Mouse (Mus musculus) heart, embryonic 11.5 days (tissue): ENCODE measurements around the gene Tekt2. TPM values are rescaled to one million over a fixed set of nuclear protein-coding genes. Genes with fewer than 3 reads are reported as not detected.

Experiments used
- ATAC-seq: fragments of 200-750 bp; cut with Nextera tagmentation; replicated peaks from 2 replicates; pipeline ENCODE4 v1.8.0; 2017; ENCODE audit warnings: moderate library complexity; ENCODE audit not compliant: insufficient number of reproducible peaks, low FRiP score, low TSS enrichment
- H3K27ac ChIP-seq: fragments of 300-500 bp; sonication (generic); 2 replicates; pipeline ENCODE4 v1.5.1; 2014; ENCODE audit warnings: mild to moderate bottlenecking, low read depth, low read length
- H3K27me3 ChIP-seq: fragments of 300-500 bp; sonication (generic); 2 replicates; pipeline ENCODE4 v1.6.1; 2014; ENCODE audit warnings: mild to moderate bottlenecking, low read length, mixed read lengths; ENCODE audit not compliant: control insufficient read depth, insufficient read depth
- H3K36me3 ChIP-seq: fragments of 300-500 bp; sonication (generic); 2 replicates; pipeline ENCODE4 v1.6.1; 2014; ENCODE audit warnings: mild to moderate bottlenecking, low read length, moderate library complexity, mixed read lengths; ENCODE audit not compliant: control insufficient read depth, insufficient read depth
- H3K4me1 ChIP-seq: fragments of 300-500 bp; sonication (generic); 2 replicates; pipeline ENCODE4 v1.6.1; 2014; ENCODE audit warnings: low read length; ENCODE audit not compliant: control insufficient read depth, insufficient read depth
- H3K4me2 ChIP-seq: fragments of 300-500 bp; sonication (generic); 2 replicates; pipeline ENCODE4 v1.6.1; 2014; ENCODE audit warnings: mild to moderate bottlenecking, moderate library complexity
- H3K4me3 ChIP-seq: fragments of 300-500 bp; sonication (generic); 2 replicates; pipeline ENCODE4 v1.5.1; 2014; ENCODE audit warnings: low read depth, low read length
- H3K9ac ChIP-seq: fragments of 300-500 bp; sonication (generic); 2 replicates; pipeline ENCODE4 v1.6.1; 2014; ENCODE audit warnings: mild to moderate bottlenecking, low read depth, low read length, moderate library complexity
- H3K9me3 ChIP-seq: fragments of 300-500 bp; sonication (generic); replicated peaks from 2 replicates; pipeline ENCODE4 v1.6.1; 2016; ENCODE audit warnings: low read length; ENCODE audit not compliant: control insufficient read depth
- WGBS: fragments of 180-500 bp; shearing (Covaris S2); extraction: QIAGEN DNeasy Blood & Tissue Kit; methylation state at CpG from one replicate; pipeline ENCODE4 v1.1.7; 2014; ENCODE audit not compliant: insufficient replicate concordance; 5-methylcytosine and 5-hydroxymethylcytosine counted together
- polyA plus RNA-seq: library from polyadenylated mRNA; unstranded; fragments of >200 nt; fragmentation: Nextera tagmentation; extraction: Ambion mirVana; gene quantifications from 2 replicates; pipeline ENCODE4 v1.2.1, GENCODE M21; 2014

Tekt2 gene
- polyA plus RNA-seq, 1 experiment from 2014 or later: 0.96 TPM

DNA sequence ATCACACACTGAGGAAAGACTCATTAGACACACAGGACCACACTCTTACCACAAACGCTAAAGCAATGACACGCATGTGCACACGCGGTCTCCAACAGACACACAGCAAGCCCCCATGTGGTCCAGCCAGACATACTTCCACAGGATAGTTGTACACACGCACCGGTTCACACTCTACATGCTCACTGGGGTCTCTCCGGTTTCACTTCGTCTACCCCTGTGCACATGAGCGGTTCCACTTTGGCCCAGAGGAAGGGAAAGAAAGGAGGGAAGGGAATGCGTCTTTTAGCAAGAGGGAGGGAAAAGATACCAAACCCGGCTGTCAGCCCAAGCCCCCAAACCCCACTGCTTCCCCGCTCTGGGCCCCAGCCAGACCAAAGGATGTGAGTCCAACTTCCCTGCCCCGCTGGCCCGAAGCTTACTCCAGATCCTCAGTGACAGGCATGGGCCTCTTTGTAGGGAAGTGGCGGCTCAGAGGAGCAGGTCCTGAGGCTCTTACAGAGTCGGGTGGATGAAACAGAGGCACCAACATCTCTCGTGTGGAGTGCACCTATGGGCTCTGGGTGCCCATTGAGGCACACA lies 37.3 kb downstream of the Tekt2 start:
- Histone ChIP-seq H3K36me3 (no peaks in the 10 kb centered on the region), H3K9ac (no peak overlapping the region), H3K27me3 (peaks cover 50% of the 10 kb centered on the region), H3K4me3 (no peak overlapping the region), H3K4me1 (peaks cover 6% of the 10 kb centered on the region; the same call in 1 of the 2 replicates), H3K27ac (no peak overlapping the region), H3K9me3 (no peaks in the 10 kb centered on the region), H3K4me2 (peak overlapping the region; percentile 22; the same call in 1 of the 2 replicates)
- no peak for ATAC-seq
- 37% methylated on average over 17 of the region's 17 CpGs for WGBS

DNA sequence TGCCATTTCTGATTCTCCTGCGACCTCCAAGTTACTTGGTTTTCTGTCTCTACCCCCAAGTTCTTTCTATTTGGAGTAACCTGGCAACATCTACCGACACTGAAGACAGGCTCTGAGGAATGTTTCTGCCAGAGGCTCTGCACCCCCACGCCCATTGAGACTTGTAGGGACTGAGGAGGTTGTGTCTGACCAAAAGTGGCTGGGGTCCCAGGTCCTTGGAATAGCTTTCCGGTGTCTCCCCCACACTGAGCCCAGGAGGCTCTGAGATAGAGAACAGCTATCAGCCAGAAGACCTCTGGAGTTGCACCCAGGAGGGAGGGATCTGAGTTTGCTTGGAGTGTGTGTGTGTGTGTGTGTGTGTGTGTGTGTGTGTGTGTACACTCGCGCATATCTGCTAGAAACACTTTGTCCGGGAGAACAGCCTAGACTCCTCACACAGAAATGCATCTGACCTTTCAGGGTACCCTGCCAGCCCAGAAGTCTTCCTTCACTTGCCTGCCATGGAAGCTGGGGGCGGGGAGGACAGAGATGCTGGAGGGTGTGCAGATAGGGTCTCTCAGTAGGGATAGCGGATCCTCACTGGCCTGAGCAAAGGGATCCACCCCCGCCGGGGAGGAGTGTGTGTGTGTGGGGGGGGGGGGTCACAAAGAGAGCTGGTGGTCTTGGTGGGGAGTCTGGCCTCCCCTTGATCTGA lies 38.0 kb downstream of the Tekt2 start:
- H3K27me3 ChIP-seq: peaks cover 53% of the 10 kb centered on the region
- H3K9ac ChIP-seq: no peak overlapping the region
- no peaks in the 10 kb centered on the region for H3K9me3 ChIP-seq
- no peaks in the 10 kb centered on the region for H3K36me3 ChIP-seq
- peaks cover 6% of the 10 kb centered on the region; the same call in 1 of the 2 replicates for H3K4me1 ChIP-seq
- WGBS: 32% methylated on average over 11 of the region's 11 CpGs
- no peak for ATAC-seq
- no peak overlapping the region for H3K27ac ChIP-seq
- H3K4me3 ChIP-seq: peak overlapping the region; percentile 40; the same call in 1 of the 2 replicates
- no peak overlapping the region for H3K4me2 ChIP-seq

DNA sequence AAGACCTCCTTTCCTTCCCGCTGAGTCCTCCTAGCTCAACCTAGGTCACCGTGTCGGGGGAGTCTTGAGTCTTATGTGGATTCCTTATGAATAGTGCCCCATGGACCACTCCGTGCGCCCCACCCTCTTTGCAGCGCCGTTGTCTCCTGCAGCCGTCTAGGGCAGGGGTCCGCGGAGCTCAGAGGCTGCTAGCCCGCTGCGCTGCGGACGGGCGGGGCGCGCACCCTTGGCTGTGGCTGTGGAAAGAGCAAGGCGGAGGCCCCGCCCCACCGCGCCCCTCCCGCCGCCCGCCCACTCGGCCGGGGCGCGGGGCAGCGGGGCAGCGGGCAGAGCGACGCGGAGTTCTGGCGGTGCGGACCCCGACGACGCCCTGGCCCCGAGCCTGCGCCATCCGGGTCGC lies 39.0 kb downstream of the Tekt2 start, which contains the start of gene Col8a2:
Gene Col8a2, plus strand, starts transcription at position 302 of the 400 bp plus-strand sequence.
- H3K27ac ChIP-seq: no peak within 1 kb of the TSS
- ATAC-seq: peak; percentile 20; the same call in 1 of the 2 replicates
- 2% methylated on average over 37 of the region's 42 CpGs for WGBS
- peak within 1 kb of the TSS; percentile 40 for H3K4me3 ChIP-seq
- peaks cover 54% of the 10 kb centered on the region for H3K27me3 ChIP-seq
- H3K4me1 ChIP-seq: peaks cover 6% of the 10 kb centered on the region; the same call in 1 of the 2 replicates
- H3K4me2 ChIP-seq: peak within 1 kb of the TSS; percentile 78
- H3K9me3 ChIP-seq: no peaks in the 10 kb centered on the region
- H3K9ac ChIP-seq: peak within 1 kb of the TSS; percentile 40
- no peaks in the 10 kb centered on the region for H3K36me3 ChIP-seq

DNA sequence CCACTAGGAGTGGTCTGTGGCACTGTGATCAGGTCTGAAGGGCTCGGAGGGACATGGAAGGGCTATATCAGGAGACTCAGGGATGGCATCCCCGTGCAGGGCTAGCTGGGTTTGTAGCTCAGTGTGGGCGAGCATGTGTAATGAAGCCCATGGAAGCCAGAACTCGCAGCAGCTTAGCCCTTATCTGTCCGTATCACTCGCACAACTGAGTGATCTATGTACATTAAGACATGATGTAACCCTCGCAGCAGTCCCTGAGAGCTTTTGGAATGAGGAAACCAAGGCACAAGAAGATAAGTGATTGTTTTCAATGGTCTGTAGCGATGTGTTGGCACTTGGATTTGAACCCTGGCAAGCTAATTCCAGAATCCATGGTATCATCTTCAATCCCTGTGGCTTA lies 41.9 kb downstream of the Tekt2 start:
- peaks cover 41% of the 10 kb centered on the region for H3K27me3 ChIP-seq

DNA sequence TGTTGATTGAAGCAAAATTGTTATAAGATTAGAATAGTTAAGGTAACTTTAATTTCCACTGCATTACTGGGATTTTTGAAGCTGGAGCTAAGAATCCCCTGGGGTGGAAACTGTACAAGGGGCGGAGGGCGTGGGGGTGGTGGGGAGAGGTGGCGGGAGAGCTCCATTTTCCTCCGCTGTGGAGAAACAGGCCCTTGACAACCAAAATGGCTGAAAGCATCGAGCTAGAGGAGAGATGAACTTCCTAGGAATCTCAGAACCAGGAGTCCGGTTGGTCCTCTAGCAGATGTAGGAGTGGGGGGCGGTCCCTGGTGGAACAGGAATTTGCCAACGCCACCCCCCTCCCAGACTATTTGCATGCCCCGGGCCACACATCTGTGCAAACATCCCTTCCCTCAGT lies 43.8 kb downstream of the Tekt2 start:
- no peaks in the 10 kb centered on the region for H3K9me3 ChIP-seq
- H3K36me3 ChIP-seq: no peaks in the 10 kb centered on the region
- no peak overlapping the region for H3K9ac ChIP-seq
- H3K4me1 ChIP-seq: peaks cover 4% of the 10 kb centered on the region; the same call in 1 of the 2 replicates
- H3K4me3 ChIP-seq: no peak overlapping the region
- no peak for ATAC-seq
- H3K27ac ChIP-seq: no peak overlapping the region
- H3K4me2 ChIP-seq: no peak overlapping the region
- 57% methylated on average over 9 of the region's 9 CpGs for WGBS
- peaks cover 22% of the 10 kb centered on the region for H3K27me3 ChIP-seq

More for the DNA sequence above, 41.9 kb downstream of the Tekt2 start:
- Histone ChIP-seq H3K36me3 (no peaks in the 10 kb centered on the region), H3K9ac (no peak overlapping the region), H3K4me1 (peaks cover 6% of the 10 kb centered on the region; the same call in 1 of the 2 replicates), H3K4me3 (no peak overlapping the region), H3K9me3 (no peaks in the 10 kb centered on the region), H3K4me2 (no peak overlapping the region), H3K27ac (no peak overlapping the region)
- 71% methylated on average over 8 of the region's 8 CpGs for WGBS
- no peak for ATAC-seq

DNA sequence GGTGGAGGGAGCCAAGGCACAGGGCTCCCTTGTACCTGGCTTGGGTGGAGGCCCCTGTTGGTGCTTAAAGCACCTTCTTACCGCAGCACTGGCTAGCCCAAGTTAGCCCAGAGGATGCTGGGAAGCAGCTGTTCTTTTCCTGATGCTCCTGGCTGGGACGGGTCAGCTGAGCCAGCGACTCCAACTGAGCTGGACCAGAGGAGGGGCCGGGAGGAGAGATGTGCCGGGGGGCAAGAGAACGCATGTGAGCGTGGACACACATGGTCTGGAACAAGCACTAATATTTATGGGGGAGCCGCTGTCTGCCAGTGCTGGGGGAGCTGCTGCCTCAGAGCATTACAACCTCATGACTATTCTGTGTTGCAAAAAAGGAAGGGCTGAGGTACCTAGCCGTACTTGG lies 46.5 kb downstream of the Tekt2 start:
- H3K4me1 ChIP-seq: no peaks in the 10 kb centered on the region
- no peaks in the 10 kb centered on the region for H3K9me3 ChIP-seq
- H3K36me3 ChIP-seq: no peaks in the 10 kb centered on the region
- 50% methylated on average over 9 of the region's 9 CpGs for WGBS
- no peak overlapping the region for H3K27ac ChIP-seq
- H3K9ac ChIP-seq: no peak overlapping the region
- no peak for ATAC-seq
- no peak overlapping the region for H3K4me3 ChIP-seq
- peaks cover 6% of the 10 kb centered on the region; the same call in 1 of the 2 replicates for H3K27me3 ChIP-seq
- no peak overlapping the region for H3K4me2 ChIP-seq

DNA sequence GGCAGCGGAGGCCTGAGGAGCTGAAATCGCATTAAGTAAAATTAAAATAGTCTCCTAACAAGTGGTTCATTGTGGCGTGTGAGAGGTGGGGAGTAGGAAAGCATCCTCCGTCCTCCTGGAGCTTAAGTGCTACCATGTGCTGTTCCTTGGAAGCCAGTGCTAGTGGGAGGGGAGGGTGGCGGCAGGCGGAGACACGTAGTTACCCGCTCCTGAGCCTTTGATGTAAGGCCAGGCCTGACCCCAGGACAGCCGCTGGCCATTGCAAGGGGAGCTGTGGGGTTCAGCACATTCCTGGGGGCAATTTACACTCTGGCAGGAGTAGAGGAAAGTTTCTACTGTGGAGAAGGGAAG lies 46.9 kb downstream of the Tekt2 start:
- Histone ChIP-seq H3K9ac (no peak overlapping the region), H3K36me3 (no peaks in the 10 kb centered on the region), H3K4me3 (no peak overlapping the region), H3K4me1 (no peaks in the 10 kb centered on the region), H3K9me3 (no peaks in the 10 kb centered on the region), H3K27me3 (peaks cover 4% of the 10 kb centered on the region; the same call in 1 of the 2 replicates), H3K27ac (no peak overlapping the region), H3K4me2 (peak overlapping the region; percentile 56)
- WGBS: 27% methylated on average over 9 of the region's 9 CpGs
- no peak for ATAC-seq

DNA sequence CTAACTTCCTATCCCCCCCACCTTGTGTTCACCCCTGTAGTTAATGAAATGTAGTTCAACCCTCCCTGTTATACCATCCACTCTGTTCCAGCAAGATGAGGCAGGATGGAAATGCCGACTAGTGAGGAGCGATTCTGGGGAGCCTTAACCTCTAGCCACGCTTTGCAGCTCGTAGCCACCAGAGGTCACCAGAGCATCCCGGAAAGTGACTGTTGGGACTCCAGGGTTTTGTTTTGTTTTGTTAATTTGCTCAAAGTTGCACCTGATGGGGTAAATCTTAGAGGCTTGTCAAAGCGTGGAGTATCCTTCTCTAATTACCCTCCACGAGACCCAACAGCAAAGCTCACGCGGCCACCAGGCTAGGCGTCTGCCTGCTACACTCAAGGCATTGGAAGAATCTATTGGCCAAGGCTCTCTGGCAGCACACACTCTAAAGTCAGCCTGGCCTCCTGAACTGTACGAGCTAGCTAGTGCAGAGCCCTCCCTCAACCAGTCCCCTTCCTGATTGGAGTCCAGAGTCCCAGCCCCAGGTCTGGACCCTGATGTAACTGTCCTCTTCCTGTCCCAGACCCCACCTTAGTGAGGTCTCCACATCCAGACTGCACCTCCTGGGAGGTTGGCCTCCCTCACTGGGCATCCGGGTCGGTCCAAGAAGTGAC lies 47.5 kb downstream of the Tekt2 start:
- peak overlapping the region; percentile 56 for H3K4me2 ChIP-seq
- no peaks in the 10 kb centered on the region for H3K4me1 ChIP-seq
- no peak; the same call in 1 of the 2 replicates for ATAC-seq
- 5% methylated on average over 13 of the region's 13 CpGs for WGBS
- H3K9me3 ChIP-seq: no peaks in the 10 kb centered on the region
- peaks cover 4% of the 10 kb centered on the region; the same call in 1 of the 2 replicates for H3K27me3 ChIP-seq
- H3K4me3 ChIP-seq: peak overlapping the region; percentile 28; the same call in 1 of the 2 replicates
- no peak overlapping the region for H3K27ac ChIP-seq
- H3K9ac ChIP-seq: no peak overlapping the region
- no peaks in the 10 kb centered on the region for H3K36me3 ChIP-seq
